Mouse (Mus musculus) lung, adult 2 months (tissue): Measurements from ENCODE around the gene Lrrn4cl.

Experiments used
- CTCF ChIP-seq: fragments of 200-500 bp; IDR thresholded peaks from 2 replicates; pipeline ENCODE4 v1.5.1; 2011; ENCODE audit warnings: mild to moderate bottlenecking, low read length, control low read depth; ENCODE audit not compliant: insufficient read depth
- POLR2A ChIP-seq: fragments of 200-500 bp; IDR thresholded peaks from 2 replicates; pipeline ENCODE4 v1.6.1; 2011; ENCODE audit warnings: low read depth, mild to moderate bottlenecking, control low read depth, low read length, borderline replicate concordance; ENCODE audit errors: extremely low read depth

DNA sequence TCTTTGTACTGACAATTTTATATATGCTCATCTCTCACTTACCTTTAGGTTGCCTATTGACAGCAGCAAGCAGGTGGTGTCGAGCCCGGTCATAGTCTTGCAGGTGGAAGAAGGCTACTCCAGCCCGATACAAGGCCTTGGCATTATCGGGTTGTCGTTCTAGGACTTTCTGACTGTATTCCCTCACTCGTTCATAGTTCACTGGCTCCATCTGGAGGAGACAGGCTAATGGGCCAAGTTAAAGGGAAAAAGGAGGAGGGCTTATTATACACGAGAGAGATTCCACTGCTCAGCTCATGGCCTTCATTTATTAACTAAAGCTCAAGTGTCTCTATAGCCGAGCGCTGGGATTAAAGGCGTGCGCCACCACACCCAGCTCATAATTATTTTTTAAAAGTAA, 34.8 kb upstream of the Lrrn4cl start:
- TF ChIP-seq CTCF (no peak), POLR2A (no peak)
